Mouse (Mus musculus) right cerebral cortex, postnatal 36 days (tissue): Measurements from ENCODE around the gene Nrgn.

Source experiments
- DNase-seq, 2 experiments: peaks; one replicate each; pipeline ENCODE4 v3.0.0; 2022; ENCODE audit warnings: low spot score in 2 of 2, mixed read lengths in 1 of 2

The Nrgn gene

DNA sequence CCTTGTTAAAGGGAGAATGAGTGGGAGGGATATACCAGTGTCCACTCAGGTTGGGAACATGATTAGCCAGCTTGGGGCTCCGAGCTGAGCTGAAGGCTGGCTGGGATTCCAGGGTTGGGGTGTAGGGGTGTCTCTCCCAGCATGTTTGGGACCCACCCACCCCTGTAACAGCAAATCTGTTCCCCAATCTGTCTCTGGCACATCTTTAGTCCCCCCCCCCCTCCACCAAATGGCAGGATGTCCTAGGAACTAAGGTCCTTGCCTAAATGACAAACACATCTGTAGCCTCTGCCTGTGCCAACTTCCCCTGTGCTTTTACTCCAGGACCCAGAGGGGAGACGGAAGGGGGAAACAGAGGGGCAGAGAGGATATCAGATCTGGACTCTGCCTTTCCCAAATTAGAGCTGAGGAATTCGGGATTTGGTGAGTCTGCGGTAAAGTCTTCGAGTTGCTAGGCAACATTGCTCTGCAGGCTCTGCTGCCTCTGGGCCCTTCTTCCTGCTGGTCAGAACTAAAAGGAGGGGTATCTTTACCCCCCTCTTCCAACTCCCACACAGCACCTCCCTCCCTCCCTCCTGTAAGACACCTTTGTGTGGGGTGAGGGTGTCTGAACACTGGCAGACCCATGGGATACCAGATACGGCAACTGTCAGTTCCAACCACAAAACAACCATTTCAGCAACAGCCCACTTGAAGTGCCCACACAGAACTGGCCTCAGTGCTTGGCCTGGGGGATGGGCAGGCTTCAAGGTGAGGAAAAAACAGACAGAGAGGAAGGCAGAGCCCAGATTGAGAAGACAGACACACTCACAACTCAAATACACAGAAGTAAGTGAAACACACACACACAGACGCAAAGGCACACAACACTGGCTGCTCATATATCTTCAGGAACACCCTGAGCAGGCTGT is 2.4 kb upstream of the Nrgn start, which contains the start of gene Siae:
TSS of gene Siae (plus strand) at position 861 of the 911 bp plus-strand sequence.
- DNase-seq: no peak

DNA sequence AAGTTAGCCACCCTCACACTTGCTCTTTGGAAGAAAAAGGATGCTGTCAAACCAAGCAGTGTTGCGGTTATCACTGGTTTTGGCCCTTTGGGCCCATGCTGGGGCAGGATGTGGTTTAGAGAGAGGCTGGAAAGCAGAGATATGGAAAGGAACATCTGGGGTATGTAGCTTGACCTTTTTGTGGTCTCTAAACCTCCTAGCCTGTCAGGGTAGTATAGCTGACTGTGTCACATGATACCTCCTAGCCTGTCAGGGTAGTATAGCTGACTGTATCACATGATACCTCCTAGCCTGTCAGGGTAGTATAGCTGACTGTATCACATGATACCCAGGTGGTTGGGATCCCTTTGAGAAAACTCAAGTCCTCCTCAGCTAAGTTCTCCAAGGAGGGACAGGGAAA is 1.6 kb upstream of the Nrgn start:
- DNase-seq: no peak

DNA sequence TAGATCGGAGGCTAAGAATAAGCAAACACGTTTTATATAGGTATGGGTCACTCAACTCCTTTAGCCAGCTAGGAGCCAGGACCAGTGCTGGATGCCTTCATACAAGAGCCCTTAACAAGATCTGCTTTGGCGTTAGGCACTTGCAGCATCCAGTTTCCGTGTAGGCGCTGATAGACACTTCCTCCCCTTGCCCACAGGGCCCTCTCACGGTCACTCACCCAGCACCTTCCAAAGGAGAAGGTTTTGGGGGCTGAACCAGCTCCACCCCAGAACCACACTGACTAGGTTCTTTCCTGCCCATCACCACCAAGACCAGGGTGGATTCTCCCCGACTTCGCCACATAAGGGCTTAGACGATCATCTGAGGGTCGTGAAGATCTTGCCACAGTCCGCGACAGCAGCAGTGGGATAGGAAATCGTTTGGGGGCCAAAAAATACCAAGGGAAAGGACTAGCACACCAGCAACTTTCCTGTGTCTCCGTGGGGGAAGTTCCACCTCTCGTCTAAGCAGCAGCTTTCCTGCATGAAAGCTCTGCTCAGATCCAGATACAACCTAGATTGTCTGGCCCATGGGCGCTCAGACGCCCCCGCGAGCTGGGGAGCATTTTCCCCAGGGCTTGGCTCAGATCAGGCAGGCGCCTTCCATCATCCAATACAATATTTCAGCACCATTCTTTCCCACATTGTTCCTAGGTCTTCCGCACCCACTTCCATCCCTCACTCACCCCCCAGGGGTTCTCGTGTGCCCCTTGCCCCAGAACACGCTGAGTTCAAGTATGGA is 763 bp downstream of the Nrgn start:
- no peak for DNase-seq

DNA sequence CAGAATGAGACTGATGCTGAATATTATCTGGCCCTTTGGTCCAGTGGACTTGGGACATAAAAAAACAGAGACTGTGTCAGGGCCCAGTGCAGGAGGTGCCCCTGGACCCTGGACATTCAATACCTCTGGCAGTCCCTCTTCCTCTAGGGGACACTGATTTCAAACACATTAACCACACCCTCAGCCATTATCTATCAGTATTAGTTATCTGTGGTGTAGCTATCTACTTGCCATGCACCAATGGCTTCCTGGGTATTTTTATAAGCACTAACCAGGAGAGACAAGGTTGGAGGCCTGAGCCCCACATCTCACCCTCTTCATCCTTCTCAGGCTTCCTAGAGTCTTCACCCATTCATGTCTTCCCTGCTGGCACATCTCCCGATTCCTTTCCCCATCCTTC is 2.3 kb downstream of the Nrgn start:
- DNase-seq: no peak

DNA sequence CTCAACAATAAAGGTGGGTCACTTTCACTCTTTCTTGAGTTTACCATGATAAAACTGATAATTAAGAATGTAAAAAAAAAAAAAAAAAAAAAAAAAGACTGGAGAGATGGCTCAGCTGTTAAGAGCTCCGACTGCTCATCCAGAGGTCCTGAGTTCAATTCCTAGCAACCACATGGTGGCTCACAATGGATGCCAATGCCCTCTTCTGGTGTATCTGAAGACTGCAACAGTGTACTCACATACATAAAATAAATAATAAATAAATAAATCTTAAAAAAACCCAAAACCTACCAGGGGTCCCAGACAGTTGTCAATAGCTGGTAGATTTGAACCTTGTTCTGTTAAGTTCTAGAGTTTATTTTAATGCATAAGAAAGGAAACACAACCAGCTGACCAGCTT is 5.8 kb downstream of the Nrgn start:
- no peak for DNase-seq

DNA sequence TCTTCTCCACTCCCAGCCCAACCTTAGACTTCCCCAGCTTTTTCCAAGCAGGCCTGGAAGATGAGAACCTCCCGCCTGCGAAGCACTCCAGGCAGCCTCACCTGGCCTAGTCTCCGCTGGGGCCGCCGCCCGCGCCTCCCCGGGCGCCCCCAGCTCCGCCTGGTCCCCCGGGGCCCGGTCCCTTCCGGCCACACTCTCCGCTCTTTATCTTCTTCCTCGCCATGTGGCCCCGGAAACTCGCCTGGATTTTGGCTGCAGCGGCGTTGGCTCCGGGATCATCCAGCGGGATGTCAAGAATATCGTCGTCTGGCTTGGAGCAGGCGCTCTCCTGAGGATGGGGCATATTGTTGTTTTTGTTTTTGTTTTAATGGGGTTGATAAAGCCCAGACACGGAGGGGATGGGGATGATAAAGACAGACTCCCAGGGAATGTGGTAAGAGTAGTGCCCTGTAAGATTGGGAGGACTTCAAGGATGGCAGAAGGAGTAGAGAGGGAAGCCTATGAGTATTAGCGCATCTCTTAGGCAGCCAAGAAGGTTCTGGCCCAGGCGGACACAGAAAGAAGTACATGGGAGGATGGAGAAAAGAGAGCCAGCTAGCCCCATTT is 6.8 kb downstream of the Nrgn start:
- no peak for DNase-seq

DNA sequence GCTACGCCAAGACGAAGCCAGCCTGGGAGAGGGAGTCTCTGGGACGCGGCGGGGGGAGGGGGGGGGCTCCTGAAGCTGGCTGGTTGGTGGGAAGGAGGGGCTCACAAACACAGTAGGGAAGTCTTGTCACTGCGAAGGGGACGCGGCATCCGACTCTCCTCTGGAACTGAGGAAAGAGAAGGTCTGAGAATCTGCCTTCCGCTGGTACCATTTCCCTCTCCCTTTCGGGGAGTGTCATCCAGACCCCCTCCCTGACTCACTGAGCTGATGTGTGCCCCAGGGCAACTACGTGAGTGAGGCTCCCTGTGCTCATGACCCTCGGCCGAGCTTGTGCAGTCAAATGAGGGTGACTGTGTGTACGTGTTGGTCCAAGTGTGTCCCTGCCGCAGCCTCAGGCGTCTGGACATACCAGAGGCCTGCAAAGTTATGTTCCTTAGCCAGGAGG is 7.5 kb downstream of the Nrgn start:
- DNase-seq: no peak

DNA sequence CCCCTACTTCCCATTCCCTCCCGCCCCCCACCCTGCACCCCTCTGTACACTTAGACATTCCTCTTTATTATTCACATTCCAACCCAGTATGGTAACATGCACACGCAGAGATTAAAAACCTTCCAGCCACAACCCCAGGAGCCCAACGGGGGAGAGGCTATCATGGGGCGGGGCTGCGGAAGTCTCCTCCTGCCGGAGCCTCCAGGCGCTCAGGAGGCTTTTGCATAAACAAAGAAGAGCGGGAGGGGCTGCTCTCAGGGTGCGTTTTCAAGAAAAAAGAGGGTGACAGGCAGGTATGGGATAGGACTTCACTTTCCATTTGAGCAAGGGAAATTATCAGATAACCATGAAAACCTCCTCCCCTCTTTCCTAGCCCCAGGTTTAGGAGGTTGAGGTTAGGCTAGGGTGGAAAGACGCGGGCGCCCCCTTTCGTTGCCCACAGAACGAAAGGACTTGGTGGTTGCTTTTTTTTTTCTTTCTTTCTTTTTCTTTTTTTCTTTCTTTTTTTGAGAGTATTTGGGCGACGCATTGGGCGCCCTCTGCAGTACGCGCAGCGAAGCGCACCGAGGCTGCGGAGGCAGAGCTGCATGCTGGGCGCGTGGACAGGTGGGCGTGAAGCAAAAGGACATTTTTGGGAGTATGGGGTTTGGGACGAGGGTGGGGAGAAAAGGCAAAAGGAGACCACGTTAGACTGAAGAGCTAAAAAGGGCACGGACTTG is 8.1 kb downstream of the Nrgn start:
- peak; percentile 76 to 80 for DNase-seq

DNA sequence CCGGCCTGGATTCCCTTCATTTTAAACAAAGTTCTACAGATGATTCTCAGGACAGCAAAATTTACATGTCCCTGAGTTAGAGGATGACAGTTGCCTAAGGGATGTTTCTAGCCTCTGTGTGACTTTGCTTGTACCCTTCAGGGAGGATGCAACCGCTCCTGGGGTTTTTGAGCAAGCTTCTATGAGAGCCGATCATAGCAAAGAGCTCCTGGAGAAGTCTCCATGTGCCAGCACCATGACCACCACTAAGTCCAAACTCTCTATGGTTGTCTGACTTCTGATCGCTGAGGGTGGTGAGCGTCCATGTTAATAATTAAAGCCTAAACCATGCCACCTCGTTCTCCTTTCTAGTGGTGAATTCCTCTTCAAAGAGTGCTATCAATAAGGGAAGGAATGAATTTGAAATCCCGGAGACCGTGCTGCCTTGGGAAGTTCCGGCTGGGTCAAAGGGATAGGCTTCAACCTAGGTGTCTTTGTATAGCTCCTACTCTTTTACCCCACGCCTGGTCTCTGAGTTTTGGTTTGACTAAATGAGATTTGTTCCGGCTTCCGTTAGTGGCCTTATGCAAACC is 8.7 kb downstream of the Nrgn start:
- no peak for DNase-seq

DNA sequence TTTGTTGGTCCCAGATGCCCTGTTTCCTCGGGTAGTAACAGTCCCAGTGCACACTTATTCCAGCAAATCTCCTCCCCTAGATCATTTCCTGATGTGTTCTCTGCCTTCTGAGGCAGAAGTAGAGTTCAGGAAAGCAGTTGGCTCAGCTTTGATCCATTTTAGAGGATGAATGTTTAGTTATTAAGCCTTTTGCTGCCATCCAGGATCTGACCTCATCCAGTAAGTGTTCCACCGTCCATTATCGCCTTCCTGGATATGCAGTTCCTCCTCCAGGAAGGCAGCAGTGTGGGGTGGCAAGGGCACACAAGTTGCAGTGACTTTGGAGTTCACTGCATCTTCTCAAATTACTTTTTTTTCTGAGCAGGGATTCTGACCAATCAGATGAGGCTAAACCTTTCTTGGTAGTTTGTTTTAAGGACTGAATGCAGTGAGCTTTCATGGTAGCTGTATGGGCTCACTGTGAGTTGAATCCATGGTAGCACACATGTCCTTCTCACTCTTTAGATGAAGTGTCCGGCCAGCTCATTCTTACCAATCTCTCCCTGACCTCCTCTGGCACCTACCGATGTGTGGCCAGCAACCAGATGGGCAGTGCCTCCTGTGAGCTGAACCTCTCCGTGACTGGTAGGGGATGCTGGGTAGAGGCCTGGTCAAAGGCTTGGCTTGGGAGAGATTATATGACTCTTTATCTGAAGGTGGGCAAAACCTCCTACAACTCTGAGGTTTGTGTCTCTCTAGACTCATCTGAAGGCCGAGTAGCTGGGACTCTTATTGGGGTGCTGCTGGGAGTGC is 10.7 kb downstream of the Nrgn start:
- DNase-seq: no peak

DNA sequence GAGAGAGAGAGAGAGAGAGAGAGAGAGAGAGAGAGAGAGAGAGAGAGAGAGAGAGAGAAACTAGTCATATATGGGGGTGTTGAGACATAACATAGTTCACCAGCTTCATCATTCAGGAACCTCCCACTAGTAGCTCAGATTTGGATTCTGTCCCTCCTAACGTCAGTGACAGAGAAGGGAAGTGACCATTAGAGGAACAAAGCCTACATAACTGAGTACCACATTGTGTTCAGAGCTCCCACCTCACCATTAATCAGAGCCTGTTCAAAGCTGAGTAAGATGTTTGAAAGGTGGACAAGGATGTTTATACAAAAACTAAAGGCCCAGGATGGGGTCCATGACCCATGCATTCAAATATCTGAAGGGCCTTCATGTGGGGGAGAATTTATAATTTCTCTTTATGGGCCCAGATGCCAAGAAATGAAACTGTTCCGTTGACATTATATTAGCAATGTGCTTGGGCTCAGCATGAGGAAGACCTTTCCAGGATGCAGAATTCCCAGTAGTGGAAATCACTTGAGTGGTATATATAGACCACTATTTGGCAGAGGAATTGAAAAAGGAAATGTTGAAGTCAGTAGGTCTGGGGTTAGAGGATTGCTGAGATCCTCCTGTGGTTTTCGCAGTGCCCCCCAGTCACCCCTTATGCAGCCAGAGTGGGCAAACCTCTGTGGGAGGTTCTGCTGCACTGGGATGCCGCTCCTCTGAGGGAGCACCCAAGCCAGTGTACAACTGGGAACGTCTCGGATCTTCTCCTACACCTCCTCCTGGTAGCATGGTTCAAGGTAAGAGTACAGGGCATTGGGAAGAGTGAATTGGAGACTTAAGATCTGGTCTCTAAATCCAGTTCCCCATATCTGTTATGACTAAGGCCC is 11.8 kb downstream of the Nrgn start:
- no peak for DNase-seq

DNA sequence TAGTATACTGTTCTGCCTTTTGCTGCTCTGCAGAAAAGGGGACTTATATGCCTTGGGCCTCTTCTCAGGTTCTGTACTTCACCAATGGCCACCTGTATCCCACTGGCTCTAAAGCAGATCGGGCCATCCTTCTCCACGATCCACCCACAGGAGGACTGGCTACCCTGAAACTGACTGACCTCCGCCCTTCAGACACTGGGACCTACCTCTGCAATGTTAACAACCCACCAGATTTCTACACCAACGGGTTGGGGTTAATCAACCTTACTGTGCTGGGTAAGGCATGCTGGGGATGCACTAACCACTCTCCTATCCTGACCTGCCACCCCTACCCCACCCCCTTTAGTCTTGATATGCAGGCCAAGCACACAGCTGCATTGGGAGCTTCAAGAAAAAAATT is 12.5 kb downstream of the Nrgn start:
- no peak for DNase-seq

DNA sequence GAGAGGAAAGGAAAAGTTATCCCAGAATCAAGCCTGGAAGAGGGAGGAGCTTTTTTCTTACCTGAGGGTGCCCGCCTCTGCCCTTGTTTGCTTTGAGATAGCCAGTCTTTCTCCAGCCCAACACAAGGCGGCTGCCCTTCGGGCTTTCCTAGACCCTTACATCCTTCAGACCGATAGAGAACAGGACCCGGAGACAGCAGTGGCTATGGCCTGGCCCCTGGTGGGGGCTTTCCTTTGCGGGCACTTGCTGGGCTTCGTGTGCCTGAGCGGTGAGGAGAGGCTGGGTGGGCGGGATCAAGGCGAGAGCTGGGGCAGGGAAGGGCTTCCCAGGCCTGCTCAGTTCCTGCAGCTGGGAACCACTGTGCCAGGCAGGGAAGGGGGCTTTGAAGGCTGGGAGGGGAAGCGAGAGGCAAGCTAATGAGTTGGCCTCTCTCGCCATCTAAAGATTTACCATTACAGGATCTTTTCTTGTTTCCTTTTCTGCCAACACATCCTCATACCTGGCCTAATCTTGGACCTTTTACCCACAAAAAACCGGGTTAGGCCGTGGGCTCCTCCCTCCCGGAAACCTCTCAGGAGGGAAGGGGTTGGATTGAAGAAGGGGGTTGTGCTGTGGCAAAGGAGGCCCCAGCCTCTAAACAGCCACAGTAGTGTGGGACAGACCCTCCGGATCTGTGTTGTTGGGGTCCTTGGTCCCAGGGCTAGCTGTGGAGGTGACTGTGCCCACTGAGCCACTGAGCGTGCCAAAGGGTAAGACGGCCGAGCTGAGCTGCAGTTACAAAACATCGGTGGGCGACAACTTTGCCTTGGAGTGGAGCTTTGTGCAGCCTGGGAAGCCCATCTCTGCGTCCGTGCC is 13.3 kb downstream of the Nrgn start, which contains the start of gene Vsig2:
TSS of gene Vsig2 (plus strand) at position 86 of the 856 bp plus-strand sequence.
- no peak for DNase-seq

DNA sequence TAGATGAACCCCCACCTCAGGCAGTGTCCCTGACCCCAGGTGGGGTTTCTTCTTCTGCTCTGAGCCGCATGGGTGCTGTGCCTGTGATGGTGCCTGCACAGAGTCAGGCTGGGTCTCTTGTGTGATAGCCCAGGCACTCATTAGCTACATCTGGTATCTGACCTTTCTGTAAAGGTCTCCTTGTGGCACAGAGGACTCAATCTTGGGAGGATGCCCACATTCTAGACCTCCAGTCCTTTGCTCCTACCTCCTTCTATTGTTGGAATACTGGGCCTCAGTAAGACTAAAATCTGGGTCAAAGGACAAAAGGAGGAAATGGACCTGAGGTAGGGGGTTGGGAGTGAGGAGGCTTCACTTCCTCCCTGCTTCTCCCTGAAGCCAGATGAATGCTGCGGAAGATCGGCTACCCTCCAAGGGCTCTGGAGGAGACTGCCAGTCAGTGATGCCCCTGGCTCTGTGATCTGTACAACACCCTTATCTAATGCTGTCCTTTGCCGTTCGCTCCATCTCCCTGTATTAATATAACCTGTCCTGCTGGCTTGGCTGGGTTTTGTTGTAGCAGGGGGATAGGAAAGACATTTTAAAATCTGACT is 14.9 kb downstream of the Nrgn start:
- DNase-seq: no peak

DNA sequence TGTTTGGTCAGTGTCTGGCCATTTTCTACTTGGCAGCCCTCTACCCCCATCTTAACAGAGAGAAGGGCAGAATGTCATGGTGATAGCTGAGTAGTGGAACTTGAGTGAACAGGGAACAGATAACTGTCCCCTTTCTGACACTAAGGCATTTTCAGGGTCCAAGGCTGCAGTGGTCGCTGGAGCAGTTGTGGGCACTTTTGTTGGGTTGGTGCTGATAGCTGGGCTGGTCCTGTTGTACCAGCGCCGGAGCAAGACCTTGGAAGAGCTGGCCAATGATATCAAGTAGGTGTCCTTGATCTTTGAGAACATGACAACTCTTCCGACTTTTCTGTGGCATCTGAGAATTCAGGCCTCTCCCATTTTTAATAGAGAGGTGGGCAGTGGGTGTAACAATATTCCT is 15.9 kb downstream of the Nrgn start:
- DNase-seq: no peak

DNA sequence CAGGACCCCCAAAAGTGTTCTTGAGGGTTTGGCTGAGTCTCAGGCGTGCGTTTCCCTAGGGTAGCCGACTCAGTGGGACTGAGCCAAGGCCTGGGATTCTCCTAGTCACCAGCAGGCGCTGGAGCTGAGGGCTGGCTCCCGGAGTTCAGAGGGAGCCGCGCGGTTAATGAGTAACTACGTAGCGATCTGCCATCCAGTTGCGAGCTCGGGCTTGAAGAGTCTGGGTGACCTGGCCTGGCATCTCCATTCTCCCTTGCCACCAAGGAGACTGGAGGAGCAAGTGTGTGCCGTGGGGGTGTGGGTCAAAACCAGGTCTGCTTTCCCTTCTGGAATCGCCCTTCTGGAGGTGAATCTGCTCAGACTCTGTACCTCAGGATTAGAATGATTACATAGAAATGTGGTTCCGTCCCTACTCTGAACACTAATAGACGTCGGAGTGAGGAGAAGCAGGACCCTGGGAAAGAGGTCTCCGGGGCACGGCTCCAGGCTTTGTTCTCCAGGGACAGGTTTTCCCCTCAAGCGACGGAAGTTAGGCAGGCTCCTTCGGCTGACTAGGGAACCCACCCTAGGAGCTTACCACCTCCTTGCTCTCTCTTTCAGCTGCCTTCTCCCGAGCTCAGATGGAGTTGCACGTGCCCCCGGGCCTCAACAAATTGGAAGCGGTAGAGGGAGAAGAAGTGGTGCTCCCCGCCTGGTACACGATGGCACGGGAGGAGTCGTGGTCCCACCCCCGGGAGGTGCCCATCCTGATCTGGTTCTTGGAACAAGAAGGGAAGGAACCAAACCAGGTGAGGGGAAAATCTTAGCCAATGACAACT is 21.6 kb downstream of the Nrgn start:
- no peak for DNase-seq
